Mouse (Mus musculus) retina, postnatal 7 days (tissue): ENCODE data around the gene Olfr1394.
"Not testable (repeated sequence)": the region's sequence is repeated elsewhere in the genome, so short reads cannot be mapped to it uniquely, and the experiment has no call there.

Experiments used
- DNase-seq: peaks from one replicate; pipeline ENCODE4 v3.0.0-alpha.2; 2012; ENCODE audit warnings: low read depth, low spot score

Olfr1394 gene

DNA sequence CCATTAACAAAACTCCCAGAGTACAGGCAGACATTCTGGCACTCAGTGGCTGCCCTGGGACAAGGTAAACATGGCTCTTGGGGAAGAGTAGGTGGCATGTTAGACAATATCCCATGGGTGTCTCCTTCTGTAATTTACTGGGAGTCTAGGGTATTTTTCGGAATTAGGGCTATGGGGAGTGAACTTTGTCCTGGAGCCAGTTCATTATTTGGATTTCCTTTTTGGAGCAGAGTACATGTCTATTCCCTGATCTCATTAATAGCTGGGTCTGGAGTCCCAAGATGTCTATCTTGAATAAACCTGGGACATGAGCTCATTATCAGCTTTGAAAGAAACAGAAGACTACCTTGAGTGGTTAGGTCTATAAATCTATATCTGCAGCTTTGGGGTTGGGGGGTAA is at the start of gene Olfr1394:
Olfr1394 (plus strand) TSS at position 301 of the 400 bp plus-strand sequence.
- DNase-seq: no peak

DNA sequence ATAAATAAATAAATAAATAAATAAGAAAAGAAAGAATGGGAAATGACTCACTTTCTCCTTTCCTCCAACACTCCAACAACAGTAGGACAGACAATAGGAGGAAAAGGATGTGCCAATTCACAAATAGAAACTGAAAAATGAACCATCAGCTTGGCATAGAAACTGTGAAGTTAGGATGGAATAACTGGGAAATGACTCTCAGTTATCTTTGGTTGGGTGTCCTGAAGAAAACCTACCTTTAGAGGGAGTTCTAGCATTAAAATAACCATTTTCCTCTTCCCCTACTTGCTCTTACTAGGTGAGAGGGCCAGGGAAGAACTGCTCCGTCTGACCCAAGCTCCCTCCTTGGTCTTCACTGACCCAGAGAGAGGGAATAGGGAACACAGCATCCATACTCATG is 48.4 kb upstream of the Olfr1394 start:
- DNase-seq: no peak

DNA sequence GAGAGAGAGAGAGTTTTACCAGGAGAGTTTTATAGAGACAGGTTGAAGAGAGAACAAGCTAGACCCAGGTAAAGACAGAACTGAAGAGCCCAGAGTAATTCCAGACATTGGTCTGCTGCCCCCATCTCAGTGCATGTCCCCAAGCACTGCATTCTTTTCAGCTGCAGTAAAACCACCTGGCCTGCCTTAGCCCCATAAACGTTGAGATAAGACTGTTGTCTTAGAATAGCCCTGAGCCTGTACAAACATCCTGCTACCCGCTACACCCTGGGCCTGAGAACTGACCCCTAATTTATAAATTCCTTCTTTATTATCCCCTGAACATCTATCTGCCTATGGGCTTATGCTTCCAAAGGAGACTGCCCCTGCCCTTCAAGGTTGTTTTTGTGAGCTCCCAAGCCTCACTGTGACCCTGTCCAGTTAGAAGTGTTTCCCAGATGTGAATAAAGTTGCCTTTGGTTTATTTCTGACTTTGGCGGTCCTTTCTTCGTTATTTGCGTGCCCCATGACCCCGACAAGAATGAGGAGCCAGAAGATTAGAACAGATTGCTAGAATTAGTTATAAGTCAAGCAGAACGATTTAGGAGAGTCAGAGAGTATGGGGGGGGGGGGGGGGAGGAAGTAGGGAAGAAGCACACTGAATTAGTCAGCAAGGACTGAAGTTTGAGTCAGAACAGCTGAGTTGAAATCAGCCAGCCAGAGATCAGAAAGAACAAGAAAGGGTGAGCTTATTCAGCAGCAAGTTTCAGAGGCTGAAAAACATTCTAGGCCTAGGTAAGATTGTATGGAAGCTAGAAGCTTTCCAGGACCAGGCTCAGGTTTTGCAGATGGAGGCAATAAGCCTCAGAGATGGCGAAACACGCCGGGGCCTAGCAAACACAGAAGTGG is 46.3 kb upstream of the Olfr1394 start:
- no peak for DNase-seq

DNA sequence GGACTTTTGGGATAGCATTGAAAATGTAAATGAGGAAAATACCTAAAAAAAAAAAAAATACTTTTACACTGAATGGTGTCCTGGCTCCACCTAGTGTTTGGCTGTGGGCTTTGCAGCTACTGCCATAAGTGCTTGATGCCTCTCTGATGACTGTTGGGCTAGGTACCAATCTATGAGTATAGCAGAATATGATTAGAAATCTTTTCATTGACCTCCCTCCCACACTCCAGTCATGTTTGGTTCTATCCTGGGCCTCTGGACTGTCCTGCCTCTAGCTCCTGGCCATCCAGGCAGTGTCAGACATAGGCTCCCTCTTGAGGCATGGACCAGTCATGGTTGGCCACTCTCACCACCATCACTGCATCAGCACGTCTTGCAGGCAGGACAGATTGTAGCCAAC is 45.3 kb upstream of the Olfr1394 start:
- DNase-seq: no peak

DNA sequence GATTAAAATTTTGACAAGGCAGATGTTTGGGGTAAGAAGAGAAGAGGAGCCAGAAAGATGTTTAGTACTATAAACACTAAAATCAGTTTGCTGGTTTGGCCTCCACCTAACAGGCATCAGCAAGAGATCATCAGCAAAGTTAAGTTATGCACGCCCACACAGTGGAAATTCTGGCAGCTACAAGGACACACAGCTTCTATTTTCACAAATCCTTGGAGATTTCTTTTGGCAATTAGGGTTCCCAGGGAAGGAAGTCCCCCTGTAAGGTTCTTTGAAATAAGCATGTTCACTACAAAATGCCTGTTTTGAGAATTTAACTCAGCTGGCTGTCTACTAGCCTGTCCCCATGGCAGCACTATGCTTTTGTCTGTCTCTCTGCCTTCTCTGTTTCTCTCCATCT is 43.2 kb upstream of the Olfr1394 start:
- DNase-seq: no peak

DNA sequence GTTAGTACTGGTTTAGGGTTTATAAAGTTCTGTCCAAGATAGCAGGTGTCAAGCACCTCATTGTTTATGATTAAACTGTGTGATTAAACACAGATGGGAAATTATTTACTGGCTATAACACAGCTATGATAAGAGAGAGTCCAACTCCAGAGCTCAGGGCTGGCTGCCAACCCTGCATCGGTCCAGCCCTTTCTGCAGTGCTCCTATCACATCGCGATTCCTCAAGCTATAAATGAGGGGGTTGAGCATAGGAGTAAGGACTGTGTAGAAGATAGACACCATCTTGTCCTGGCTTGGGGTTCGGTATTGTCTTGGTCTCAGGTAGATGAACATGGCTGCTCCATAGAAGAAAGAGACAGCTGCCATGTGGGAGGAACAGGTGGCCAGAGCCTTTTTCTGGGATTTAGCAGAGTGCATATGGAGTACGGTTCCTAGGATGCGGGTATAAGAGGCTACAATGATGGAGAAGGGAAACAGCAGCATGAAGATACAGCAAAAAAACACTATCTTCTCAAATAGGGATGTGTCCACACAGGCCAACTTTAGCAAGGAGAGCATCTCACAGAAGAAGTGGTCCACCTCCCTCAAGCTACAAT is 41.5 kb upstream of the Olfr1394 start:
- DNase-seq: no peak

DNA sequence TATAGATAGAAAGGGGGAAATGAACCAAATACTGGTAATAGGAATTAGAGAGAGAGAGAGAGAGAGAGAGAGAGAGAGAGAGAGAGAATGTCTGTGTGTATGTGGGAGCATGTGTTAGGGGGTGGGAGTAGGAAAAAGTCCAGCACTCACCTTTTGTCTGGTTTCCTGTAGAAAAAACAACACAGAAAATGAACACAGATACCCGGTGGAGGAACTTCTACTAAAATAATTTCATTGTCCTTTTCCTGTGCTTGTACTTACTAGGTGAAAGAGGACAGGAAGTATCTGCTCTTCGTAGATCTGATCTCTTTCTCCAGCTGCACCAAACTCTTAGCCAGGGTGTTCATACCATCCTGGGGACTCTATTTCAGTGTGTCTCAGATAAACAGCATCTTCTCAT is 40.0 kb upstream of the Olfr1394 start:
- no peak for DNase-seq

DNA sequence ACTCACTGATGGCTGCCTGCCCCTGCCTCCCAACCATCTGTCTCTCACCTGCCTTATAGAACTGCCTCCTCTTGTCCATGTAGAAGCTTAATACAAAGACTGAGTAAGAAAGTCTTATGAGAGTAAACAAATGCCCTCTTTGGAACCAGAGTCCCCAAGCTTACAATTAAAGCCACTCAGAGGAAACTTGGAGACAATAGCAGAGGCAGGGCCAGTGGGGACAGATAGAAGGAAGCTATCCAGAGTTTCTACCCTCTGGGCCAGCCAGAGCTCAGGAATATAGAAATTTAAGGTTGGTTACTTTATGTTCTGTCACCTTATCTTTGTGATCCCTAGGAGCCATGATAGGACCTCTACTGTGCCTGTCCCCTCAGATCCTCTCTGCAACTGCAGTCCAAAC is 39.4 kb upstream of the Olfr1394 start, which contains the start of gene Olfr1396:
Olfr1396 (minus strand) TSS at position 101 of the 400 bp plus-strand sequence.
- DNase-seq: no peak

DNA sequence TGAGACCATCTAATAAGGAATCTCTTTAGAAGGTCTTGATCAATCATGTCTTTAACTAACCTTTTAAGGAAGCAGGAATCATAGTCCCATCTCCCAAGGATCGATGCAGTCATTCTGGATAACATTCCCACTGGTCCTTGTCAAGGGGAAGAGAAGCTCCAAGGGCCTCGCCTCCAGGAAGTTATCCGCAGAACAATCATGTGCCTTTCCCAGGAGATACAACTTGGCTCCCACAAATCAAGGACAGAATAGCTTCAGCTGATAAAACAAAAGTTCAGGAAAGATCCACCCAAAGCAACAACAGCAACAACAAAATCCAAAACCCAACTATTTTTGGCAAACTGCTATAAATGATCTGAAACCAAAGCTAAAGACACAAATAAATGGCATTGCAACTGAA is 34.5 kb upstream of the Olfr1394 start:
- DNase-seq: no peak

DNA sequence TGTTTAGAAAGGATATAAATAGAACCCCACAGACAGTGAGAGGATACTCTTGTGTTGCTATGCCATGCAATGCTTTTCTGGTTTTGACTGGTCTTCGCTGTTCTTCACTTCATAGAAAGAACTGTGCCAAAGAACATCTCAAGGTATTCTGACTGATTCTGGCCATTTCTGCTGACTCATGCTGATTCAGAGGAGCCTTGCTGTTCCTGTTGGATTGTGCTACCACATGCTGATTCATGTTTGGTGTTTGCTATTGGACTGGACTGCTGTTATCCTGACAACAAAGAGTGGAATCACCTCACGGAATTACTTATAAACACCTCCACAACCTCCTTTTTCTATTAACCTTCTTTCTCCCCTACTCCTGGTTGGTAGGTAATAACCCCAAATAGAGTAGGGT is 30.0 kb upstream of the Olfr1394 start:
- no peak for DNase-seq

DNA sequence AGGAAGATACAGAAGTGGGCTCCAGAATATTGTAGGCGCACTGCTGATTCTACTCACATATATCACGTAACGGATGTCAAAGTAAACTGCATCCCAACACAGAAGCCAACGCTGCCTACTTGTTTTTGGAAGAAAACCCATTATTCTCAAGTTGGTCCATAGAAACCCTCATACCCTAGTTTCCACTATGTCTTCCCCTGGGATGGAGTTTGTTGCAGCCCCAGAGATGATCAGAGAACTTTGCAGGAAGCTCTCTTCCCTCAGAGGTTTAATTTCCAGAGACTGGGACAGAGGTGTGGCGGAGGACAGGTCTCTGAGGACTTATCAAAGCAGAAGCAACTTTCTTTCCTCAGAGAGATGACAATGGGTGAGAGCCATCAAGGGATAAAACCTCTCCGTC is 12.2 kb upstream of the Olfr1394 start, which contains the start of gene Olfr1395:
Olfr1395 (plus strand) TSS at position 301 of the 400 bp plus-strand sequence.
- no peak for DNase-seq

DNA sequence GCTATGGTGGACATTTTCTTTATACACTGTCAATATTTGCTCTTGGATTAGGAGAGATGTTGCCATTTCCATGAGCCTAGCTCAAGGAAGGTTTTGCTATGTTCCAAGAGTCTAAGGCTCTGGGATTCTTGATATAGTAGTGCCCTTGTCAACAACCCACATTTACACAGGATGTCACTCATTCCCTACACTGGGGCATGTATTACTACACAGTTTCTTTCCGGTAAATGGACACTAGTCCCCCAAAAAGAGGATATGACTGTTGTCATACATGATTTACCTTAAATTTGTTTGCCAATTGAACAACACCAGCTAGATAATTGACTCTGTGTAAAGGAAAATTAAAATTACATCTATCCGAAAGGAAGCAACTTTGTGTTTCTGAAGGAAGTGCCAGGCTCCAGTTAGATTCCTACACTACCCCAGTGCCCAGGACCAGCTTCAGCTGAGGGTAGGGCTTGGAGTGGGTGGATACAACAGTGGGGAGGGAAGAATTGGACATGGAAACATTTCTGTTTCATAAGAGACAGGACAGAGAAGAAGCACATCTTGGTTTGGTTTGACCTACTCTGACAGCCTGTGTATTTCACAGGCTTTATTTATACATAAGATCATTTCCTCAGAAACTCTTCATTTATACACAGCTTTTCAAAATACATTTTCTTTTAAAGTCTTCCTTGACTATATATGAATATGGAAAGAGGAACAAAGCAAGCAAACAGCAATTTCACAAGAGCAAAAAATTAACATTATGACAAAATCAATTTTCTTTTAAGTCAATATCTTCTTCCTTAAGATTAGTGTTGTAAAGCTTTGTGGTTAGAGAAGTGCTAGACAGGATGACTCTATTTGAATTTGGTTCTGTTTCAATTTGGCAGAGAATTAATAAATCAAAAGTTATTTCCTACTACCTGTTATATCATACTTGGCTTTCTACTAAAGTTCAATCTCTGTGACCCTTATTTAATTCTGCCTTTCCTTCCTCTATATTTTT is 2.9 kb downstream of the Olfr1394 start:
- DNase-seq: no peak

DNA sequence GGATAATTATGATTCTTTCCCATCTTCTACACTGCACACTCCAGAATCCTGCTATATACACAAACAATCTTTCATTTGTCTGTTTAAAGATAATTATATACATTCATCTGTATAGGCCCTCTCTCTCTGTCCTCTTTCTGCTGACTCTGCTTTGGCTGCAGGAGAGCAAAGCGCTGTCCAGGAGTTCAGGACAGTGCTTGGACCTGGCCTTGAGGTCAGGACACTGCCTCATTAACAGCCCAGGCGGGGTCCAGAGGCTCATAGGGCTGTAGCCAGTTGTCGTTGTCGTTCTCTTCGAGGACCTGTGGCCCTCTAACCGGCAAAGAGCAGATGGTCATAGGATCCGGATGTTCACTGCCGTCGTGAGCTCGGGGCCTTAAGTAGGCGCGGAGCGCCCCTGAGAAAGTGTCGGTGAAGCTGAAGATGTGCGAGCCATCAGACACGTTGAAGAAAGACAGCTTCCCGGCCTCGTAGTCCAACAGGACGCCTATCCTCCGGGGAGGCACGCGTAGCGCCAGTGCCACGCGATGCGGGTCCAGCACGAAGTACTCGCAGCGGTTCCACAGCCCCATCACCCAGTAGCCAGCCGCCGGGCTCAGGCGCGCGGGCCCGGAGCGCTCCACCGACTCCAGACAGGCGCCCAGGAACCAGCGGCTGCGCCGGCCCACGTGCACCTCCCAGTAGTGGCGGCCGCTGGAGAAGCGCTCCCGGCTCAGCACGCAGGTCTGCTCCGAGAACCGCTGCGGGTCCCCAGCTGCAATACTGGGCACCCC is 14.8 kb downstream of the Olfr1394 start:
- DNase-seq: no peak

DNA sequence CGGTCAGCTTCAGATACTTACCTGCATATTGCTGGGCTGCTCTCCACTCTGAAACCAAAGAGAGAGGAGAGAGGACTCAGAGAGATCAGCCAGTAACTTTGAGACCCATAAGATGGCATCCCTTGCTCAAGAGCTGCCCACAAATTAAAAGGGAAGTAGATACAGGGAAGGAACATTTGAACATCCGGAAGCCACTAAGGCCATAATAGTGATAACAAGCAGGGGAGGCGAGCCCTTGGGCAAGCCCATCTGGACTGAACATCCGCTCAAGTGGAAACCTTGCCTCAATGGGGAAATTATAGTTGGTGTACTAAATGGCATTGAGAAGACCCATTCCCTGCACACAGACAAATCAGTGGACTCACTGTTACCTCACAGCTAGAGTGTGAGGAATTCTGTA is 16.4 kb downstream of the Olfr1394 start:
- no peak for DNase-seq

DNA sequence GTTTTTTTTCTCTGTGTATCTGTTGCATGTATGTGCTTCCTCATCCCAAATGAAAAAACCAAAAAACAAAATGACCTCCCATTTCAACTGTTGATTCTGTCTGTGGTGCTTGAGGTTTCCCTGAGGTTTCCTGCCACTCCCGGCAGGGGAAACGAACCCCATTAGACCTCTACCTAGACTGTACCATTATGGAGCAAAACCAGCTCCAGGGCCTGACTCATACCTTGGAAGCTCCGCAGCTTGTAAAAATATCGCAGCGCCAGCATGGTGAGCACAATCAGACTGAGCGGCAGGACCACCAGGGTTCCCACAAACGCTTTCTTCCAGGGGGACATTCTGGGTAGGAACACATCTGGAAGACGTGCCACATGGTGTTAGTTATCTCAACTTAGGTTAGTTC is 21.2 kb downstream of the Olfr1394 start:
- DNase-seq: no peak

DNA sequence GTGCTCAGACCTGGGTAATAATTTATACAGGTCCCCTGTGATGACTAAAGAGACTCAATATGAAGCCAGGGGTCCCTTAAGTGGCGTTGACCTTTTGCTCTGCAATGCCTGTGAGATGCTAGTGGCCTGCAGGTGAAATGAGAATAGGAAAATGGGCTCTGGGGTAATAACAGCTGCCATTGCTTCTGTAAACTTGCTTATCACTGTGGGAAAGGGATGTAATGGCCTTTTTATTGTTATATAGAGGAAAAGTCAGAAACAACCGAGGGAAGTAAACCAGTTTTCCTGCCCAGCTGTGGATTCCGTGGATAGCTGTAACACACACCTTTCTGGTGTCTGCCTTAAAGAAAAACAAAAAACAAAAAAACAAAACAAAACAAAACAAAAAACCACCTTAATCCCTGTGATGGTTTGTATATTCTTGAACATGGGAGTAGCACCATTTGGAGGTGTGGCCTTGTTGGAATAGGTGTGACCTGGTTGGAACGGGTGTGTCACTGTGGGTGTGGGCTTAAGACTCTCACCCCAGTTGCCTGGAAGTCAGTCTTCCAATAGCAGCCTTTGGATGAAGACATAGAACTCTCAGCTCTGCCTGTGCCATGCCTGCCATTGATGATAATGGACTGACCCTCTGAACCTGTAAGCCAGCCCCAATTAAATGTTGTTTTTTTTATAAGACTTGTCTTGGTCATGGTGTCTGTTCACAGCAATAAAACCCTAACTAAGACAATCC is 22.0 kb downstream of the Olfr1394 start:
- not testable (repeated sequence) for DNase-seq

DNA sequence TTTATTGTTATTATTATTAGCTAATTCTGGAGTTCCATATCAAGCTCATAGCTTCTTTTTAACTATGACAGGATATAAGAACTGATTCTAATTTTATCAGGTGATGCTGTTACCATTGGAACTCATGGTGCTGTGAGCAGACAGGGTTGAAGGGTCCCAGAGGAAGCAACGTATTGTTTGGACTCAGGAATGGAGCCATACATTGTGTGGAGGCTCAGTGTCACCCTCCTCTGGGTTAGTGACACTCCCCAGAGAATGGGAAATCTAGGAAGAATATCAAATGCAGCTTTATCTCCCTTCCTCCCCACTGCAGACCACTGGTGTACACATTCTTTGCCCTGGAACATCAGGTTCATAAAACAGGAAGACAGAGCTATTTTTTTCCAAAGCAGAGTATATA is 29.0 kb downstream of the Olfr1394 start:
- DNase-seq: no peak

DNA sequence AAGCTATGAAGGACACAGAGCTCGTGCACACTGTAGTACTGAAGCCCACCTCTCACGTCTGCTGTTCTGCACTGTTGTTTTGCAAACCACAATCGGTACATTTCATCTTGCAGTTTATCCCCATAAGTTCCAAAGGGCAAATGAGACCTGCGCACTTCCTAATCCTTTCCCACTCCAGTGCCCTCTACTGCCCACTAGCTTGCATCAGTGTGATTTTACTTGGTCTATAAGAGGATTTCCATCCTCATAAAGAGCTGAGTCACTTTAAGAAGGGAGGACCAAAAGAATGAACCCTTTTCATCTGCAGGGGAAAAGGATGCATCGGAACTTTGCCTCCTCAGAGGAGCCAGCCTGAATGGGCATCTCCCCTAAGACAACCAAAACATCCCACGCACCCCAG is 32.3 kb downstream of the Olfr1394 start:
- DNase-seq: no peak

DNA sequence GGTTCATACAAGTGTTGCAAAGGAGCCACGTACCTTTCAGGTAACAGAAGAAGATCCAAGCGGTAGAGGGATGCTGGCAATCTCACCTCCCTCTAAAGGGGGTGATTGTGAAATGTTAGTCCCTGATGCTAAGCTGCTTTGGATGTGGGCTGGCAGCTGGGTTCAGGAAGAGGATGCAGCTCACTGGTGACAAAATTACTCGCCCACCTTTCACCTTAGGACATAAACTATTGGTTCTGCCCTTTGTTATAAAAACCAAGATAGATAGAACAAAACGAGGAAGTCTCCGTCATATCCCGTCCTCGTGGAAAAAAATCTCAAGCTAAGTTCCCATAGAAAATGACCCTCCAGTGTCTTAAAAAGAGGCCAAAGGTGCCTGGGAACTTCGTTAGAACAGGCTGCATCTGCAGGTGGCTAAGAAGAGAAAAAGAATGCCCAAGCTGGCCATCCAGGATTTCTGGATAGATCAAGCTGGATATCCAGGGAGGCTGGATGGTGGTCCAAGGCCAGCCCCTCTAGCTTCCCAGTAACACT is 32.8 kb downstream of the Olfr1394 start, which contains the start of gene Btnl9:
Btnl9 (minus strand) TSS at position 205 of the 534 bp plus-strand sequence.
- no peak for DNase-seq

DNA sequence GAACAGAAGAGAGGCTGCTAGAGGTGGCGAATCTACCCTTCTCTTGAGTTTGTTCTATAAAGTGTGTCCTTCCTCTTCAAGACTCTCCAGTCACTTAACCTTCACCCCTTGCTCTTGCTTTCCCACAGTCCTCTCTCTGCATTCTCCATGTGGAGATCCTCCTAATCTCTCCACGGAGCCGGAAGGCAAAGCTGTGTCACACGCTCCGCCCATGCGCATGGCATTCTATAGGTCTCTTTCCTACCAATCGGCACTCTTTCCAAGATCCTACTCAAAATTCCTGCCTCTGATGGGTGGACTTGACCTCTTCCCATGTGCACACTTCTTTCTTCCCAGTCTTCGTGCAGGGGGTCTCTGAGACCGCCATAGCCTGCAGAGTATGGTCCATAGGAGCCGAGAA is 33.5 kb downstream of the Olfr1394 start:
- no peak for DNase-seq
